Mouse (Mus musculus) myocyte (in vitro differentiated cells): ENCODE results near the gene Stmn1.

Source experiments
- CEBPB ChIP-seq: IDR thresholded peaks from 2 replicates; pipeline ENCODE4 v1.6.1; 2011; ENCODE audit warnings: mild to moderate bottlenecking, moderate library complexity; ENCODE audit not compliant: poor library complexity, insufficient read depth, severe bottlenecking
- E2F4 ChIP-seq: IDR thresholded peaks from one replicate; pipeline ENCODE4 v1.6.1; 2011; ENCODE audit warnings: mild to moderate bottlenecking, control low read depth, moderate library complexity; ENCODE audit not compliant: insufficient read depth
- POLR2A ChIP-seq: IDR thresholded peaks from one replicate; pipeline ENCODE4 v1.6.1; 2011; ENCODE audit warnings: low read depth, mild to moderate bottlenecking, control low read depth, moderate library complexity; ENCODE audit not compliant: insufficient read length
- SRF ChIP-seq: IDR thresholded peaks from one replicate; pipeline ENCODE4 v1.6.1; 2011; ENCODE audit warnings: low read depth; ENCODE audit not compliant: control insufficient read depth, insufficient read length
- TCF3 ChIP-seq: IDR thresholded peaks from one replicate; pipeline ENCODE4 v1.6.1; 2011; ENCODE audit warnings: low read depth, control low read depth; ENCODE audit not compliant: insufficient read length

GRCm38 (mm10) chr4:134443589-134443988 is 24.5 kb upstream of the Stmn1 start:
- TF ChIP-seq SRF: no peak
- TF ChIP-seq POLR2A: no peak
- TF ChIP-seq E2F4: no peak
- TF ChIP-seq CEBPB: no peak
- TF ChIP-seq TCF3: no peak
